Mouse (Mus musculus) erythroblast, embryonic 14.5 days (primary cell): Measurements from ENCODE around the gene Ccdc40.

ENCODE experiments used
- GATA1 ChIP-seq: IDR thresholded peaks from 2 replicates; pipeline ENCODE4 v1.6.1; 2012; ENCODE audit warnings: low read length, inconsistent platforms, mixed read lengths
- TAL1 ChIP-seq: IDR thresholded peaks from 3 replicates; pipeline ENCODE4 v1.6.1; 2012; ENCODE audit warnings: low read length, inconsistent platforms, mixed read lengths

GRCm38 (mm10) chr11:119306762-119307657 lies 78.6 kb downstream of the Ccdc40 start:
- TF ChIP-seq TAL1 (no peak), GATA1 (no peak)
